Mouse (Mus musculus) CH12.LX (cell line): ENCODE results near the gene Gm7879. TPM values are rescaled to one million over a fixed set of nuclear protein-coding genes. Genes with fewer than 3 reads are reported as not detected.

Source experiments
- DNase-seq: peaks from one replicate; pipeline ENCODE4 v3.0.0-alpha.2; 2013; ENCODE audit errors: extremely low read depth
- H3K27ac ChIP-seq: 2 replicates; pipeline ENCODE4 v1.5.1; 2012; ENCODE audit warnings: low read depth, mild to moderate bottlenecking, control low read depth, moderate library complexity; ENCODE audit not compliant: insufficient read depth
- H3K27me3 ChIP-seq: replicated peaks from 2 replicates; pipeline ENCODE3; 2012; ENCODE audit warnings: inconsistent platforms
- H3K36me3 ChIP-seq, 2 experiments: replicated peaks in 1 of 2; 2 replicates each; pipeline versions ENCODE3 to v1.6.1; 2012; ENCODE audit warnings: inconsistent platforms in 1 of 2, low read length in 1 of 2, mild to moderate bottlenecking in 1 of 2, mixed read lengths in 1 of 2, moderate library complexity in 1 of 2; ENCODE audit not compliant: control insufficient read depth in 1 of 2, insufficient read depth in 1 of 2
- H3K4me1 ChIP-seq, 2 experiments: 2 replicates each; pipeline ENCODE4 v1.6.1; 2012; ENCODE audit warnings: inconsistent platforms in 1 of 2, moderate library complexity in 1 of 2; ENCODE audit not compliant: insufficient read depth in 2 of 2, control insufficient read depth in 1 of 2
- H3K4me2 ChIP-seq: 2 replicates; pipeline ENCODE4 v1.6.1; 2012; ENCODE audit warnings: low read depth, mild to moderate bottlenecking, control low read depth; ENCODE audit not compliant: poor library complexity, insufficient read depth, severe bottlenecking
- H3K4me3 ChIP-seq, 3 experiments: fragments of 150-350 bp in 1 of 3; sonication (generic) in 1 of 3; replicated peaks in 1 of 3; 2 replicates each; pipeline versions ENCODE3 to v1.5.1; 2011 to 2012; ENCODE audit warnings: low read depth in 2 of 3, low read length in 2 of 3, mild to moderate bottlenecking in 2 of 3, moderate library complexity in 2 of 3, control low read depth in 1 of 3, improper control_type of control experiment in 1 of 3, inconsistent platforms in 1 of 3, mixed read lengths in 1 of 3; ENCODE audit not compliant: poor library complexity in 1 of 3
- H3K79me2 ChIP-seq: replicated peaks from 2 replicates; pipeline ENCODE4 v1.6.1; 2012; ENCODE audit warnings: mild to moderate bottlenecking, moderate library complexity; ENCODE audit not compliant: control insufficient read depth, poor library complexity, insufficient read depth, severe bottlenecking; ENCODE audit errors: extremely low read depth
- H3K9ac ChIP-seq: 2 replicates; pipeline ENCODE4 v1.6.1; 2012; ENCODE audit warnings: low read depth, mild to moderate bottlenecking, control low read depth, moderate library complexity; ENCODE audit not compliant: insufficient read depth
- H3K9me3 ChIP-seq: replicated peaks from 2 replicates; pipeline ENCODE3; 2012; ENCODE audit warnings: low read length, inconsistent platforms, mixed read lengths
- BHLHE40 ChIP-seq: IDR thresholded peaks from 2 replicates; pipeline ENCODE4 v1.6.1; 2011; ENCODE audit warnings: mild to moderate bottlenecking, low read depth, low read length, improper control_type of control experiment
- CHD1 ChIP-seq: IDR thresholded peaks from 2 replicates; pipeline ENCODE4 v1.6.1; 2012; ENCODE audit warnings: low read depth, low read length, improper control_type of control experiment, inconsistent platforms
- CHD2 ChIP-seq: IDR thresholded peaks from 2 replicates; pipeline ENCODE4 v1.6.1; 2011; ENCODE audit warnings: low read length, improper control_type of control experiment
- E2F4 ChIP-seq: IDR thresholded peaks from 2 replicates; pipeline ENCODE4 v1.6.1; 2011; ENCODE audit warnings: low read depth, low read length, improper control_type of control experiment; ENCODE audit not compliant: insufficient replicate concordance
- ELF1 ChIP-seq: IDR thresholded peaks from 2 replicates; pipeline ENCODE4 v1.6.1; 2014; ENCODE audit warnings: low read depth, mild to moderate bottlenecking, inconsistent platforms, low read length, improper control_type of control experiment
- EP300 ChIP-seq: IDR thresholded peaks from 2 replicates; pipeline ENCODE4 v1.6.1; 2011; ENCODE audit warnings: low read length, improper control_type of control experiment
- ETS1 ChIP-seq: conservative IDR thresholded peaks from 2 replicates; pipeline ENCODE4 v1.6.1; 2012; ENCODE audit warnings: low read depth, mild to moderate bottlenecking, inconsistent platforms, low read length, improper control_type of control experiment, moderate library complexity
- GABPA ChIP-seq: IDR thresholded peaks from 2 replicates; pipeline ENCODE4 v1.6.1; 2012; ENCODE audit warnings: low read depth, low read length, improper control_type of control experiment, inconsistent platforms; ENCODE audit not compliant: insufficient replicate concordance
- HCFC1 ChIP-seq: IDR thresholded peaks from 2 replicates; pipeline ENCODE4 v1.6.1; 2012; ENCODE audit warnings: low read depth, mild to moderate bottlenecking, inconsistent platforms, low read length, improper control_type of control experiment
- JUN ChIP-seq: IDR thresholded peaks from 2 replicates; pipeline ENCODE4 v1.6.1; 2011; ENCODE audit warnings: low read depth, mild to moderate bottlenecking, low read length, improper control_type of control experiment, moderate library complexity; ENCODE audit not compliant: insufficient read depth
- KAT2A ChIP-seq: IDR thresholded peaks from 2 replicates; pipeline ENCODE4 v1.6.1; 2012; ENCODE audit warnings: low read length, improper control_type of control experiment, inconsistent platforms; ENCODE audit not compliant: insufficient replicate concordance
- MAFK ChIP-seq: IDR thresholded peaks from 2 replicates; pipeline ENCODE4 v1.6.1; 2011; ENCODE audit warnings: low read length, improper control_type of control experiment; ENCODE audit not compliant: insufficient replicate concordance
- MAZ ChIP-seq: IDR thresholded peaks from 2 replicates; pipeline ENCODE4 v1.6.1; 2012; ENCODE audit warnings: low read depth, mild to moderate bottlenecking, inconsistent platforms, low read length, improper control_type of control experiment, moderate library complexity
- MEF2A ChIP-seq: IDR thresholded peaks from 2 replicates; pipeline ENCODE4 v1.6.1; 2014; ENCODE audit warnings: low read depth, mild to moderate bottlenecking, inconsistent platforms, low read length, improper control_type of control experiment, borderline replicate concordance
- NELFE ChIP-seq: IDR thresholded peaks from 2 replicates; pipeline ENCODE4 v1.6.1; 2011; ENCODE audit warnings: low read depth, low read length, improper control_type of control experiment
- NRF1 ChIP-seq: IDR thresholded peaks from 2 replicates; pipeline ENCODE4 v1.6.1; 2014; ENCODE audit warnings: low read depth, mild to moderate bottlenecking, inconsistent platforms, low read length, improper control_type of control experiment, moderate library complexity
- PAX5 ChIP-seq: IDR thresholded peaks from 2 replicates; pipeline ENCODE4 v1.6.1; 2012; ENCODE audit warnings: low read length, inconsistent platforms, mixed read lengths
- POLR2A ChIP-seq: IDR thresholded peaks from 2 replicates; pipeline ENCODE4 v1.6.1; 2011; ENCODE audit warnings: low read depth, mild to moderate bottlenecking, improper control_type of control experiment, low read length
- POLR2AphosphoS2 ChIP-seq: IDR thresholded peaks from 2 replicates; pipeline ENCODE4 v1.6.1; 2011; ENCODE audit warnings: low read depth, low read length, improper control_type of control experiment
- RAD21 ChIP-seq: IDR thresholded peaks from 2 replicates; pipeline ENCODE4 v1.6.1; 2011; ENCODE audit warnings: low read depth, mild to moderate bottlenecking, low read length, improper control_type of control experiment, moderate library complexity
- RCOR1 ChIP-seq: conservative IDR thresholded peaks from 2 replicates; pipeline ENCODE4 v1.6.1; 2012; ENCODE audit warnings: low read depth, mild to moderate bottlenecking, inconsistent platforms, low read length, improper control_type of control experiment
- SIN3A ChIP-seq: IDR thresholded peaks from 2 replicates; pipeline ENCODE4 v1.6.1; 2012; ENCODE audit warnings: low read length, improper control_type of control experiment, inconsistent platforms
- SMC3 ChIP-seq: IDR thresholded peaks from 2 replicates; pipeline ENCODE4 v1.6.1; 2011; ENCODE audit warnings: low read depth, low read length, improper control_type of control experiment
- TCF12 ChIP-seq: IDR thresholded peaks from 2 replicates; pipeline ENCODE4 v1.6.1; 2014; ENCODE audit warnings: low read depth, mild to moderate bottlenecking, inconsistent platforms, low read length, improper control_type of control experiment
- UBTF ChIP-seq: IDR thresholded peaks from 2 replicates; pipeline ENCODE4 v1.6.1; 2012; ENCODE audit warnings: low read depth, mild to moderate bottlenecking, inconsistent platforms, low read length, improper control_type of control experiment, moderate library complexity
- ZKSCAN1 ChIP-seq: IDR thresholded peaks from 2 replicates; pipeline ENCODE4 v1.6.1; 2012; ENCODE audit warnings: low read depth, inconsistent platforms, low read length, improper control_type of control experiment, borderline replicate concordance
- ZMIZ1 ChIP-seq: IDR thresholded peaks from 2 replicates; pipeline ENCODE4 v1.6.1; 2012; ENCODE audit warnings: low read depth, mild to moderate bottlenecking, inconsistent platforms, low read length, improper control_type of control experiment
- ZNF384 ChIP-seq: IDR thresholded peaks from 2 replicates; pipeline ENCODE4 v1.6.1; 2012; ENCODE audit warnings: low read depth, low read length, improper control_type of control experiment, inconsistent platforms
- dilution Hi-C: fragments of 300-500 bp; cut with MboI; formaldehyde crosslinking; loops from 2 replicates; pipeline ENCODE4 v1.14.3; 2020; ENCODE audit warnings: low sequenced_read_pairs; ENCODE audit not compliant: extremely low pct_unique_long_range_greater_than_20kb, extremely low pct_ligation_motif_present
- in situ Hi-C: fragments of 300-500 bp; cut with MboI; formaldehyde crosslinking; loops from 3 replicates; pipeline ENCODE4 v1.14.3; 2019; ENCODE audit warnings: low sequenced_read_pairs, low pct_ligation_motif_present, low pct_unique_long_range_greater_than_20kb, mixed read lengths
- polyA plus RNA-seq: library from polyadenylated mRNA; unstranded; fragments of >175 nt; gene quantifications from 2 replicates; pipeline ENCODE4 v1.2.1, GENCODE M21; 2012; ENCODE audit warnings: low read depth; ENCODE audit not compliant: insufficient read length
- total RNA-seq, 2 experiments: library from RNA; depleted of rRNA; stranded (reverse); fragments of 300-350 nt in 1 of 2; fragments of >200 nt in 1 of 2; gene quantifications; 2 replicates each; pipeline ENCODE4 v1.2.3; 2012 to 2014

Gene Gm7879
- total and polyA plus RNA-seq, 3 experiments: 1.0 to 16.3 (median 1.4) TPM

DNA sequence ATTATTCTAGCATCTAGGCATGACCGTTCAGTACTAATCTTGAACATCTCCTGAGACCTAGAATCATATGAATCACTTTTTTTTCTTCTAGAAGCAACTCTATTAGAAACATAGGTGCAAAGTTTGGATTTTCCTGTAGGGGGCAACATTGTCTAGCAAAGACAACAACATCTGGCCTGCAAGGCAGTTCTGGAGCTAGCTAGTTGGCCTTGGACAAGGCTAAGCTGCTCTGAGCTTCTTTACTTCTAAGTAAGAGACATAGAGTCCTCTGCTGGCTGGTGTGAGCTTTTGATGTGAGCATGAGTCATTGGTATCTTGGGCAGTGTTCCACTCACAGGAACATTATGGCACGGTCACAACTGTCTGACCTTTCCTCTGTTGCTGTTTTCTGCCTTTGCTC, 18.8 kb upstream of the Gm7879 start (continued):
- TF ChIP-seq SIN3A (no peak), GABPA (no peak), TCF12 (no peak), RAD21 (peak; percentile 99), NELFE (peak; percentile 60; the same call in 1 of the 2 replicates), JUN (no peak), ETS1 (no peak), POLR2A (no peak), ZKSCAN1 (no peak), E2F4 (0 out of 2 replicates have a peak, but pooled peaks have one; percentile 16), UBTF (no peak), ZMIZ1 (no peak), MAFK (no peak), POLR2AphosphoS2 (no peak), ELF1 (0 out of 2 replicates have a peak, but pooled peaks have one; percentile 15), HCFC1 (no peak)

DNA sequence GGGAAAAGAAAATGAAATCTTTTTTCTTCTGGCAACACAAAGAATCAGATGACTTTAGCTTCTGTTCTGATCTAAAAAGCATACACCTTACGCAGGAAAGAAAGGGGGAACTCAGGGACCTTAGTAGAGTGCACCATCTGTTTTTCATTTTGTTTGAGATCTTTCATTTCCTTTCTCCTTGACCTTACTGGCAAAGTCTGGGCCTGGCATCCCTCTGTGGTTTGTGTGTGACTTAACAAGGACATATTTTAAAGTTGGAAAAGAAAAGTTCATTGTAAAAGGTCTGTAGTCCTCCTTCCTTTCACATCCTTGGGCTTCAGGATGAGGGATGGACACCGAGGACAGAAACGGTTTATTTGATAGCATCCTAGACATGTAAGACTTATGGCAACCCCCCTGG, 17.0 kb upstream of the Gm7879 start:
- in situ Hi-C loops: loop anchor here (25.0 kb wide), 1 partner anchor 341 kb away; the partner anchor contains the start of gene Tapt1
- dilution Hi-C loops: no loop called here
- H3K9me3 ChIP-seq: no peaks in the 10 kb centered on the region

More for the DNA sequence above, 17.0 kb upstream of the Gm7879 start:
- H3K4me3 ChIP-seq: no peak overlapping the region
- H3K4me1 ChIP-seq: peaks cover 3 to 14% of the 10 kb centered on the region in 2 experiments; a peak in 2 of 4 replicates
- no peak for DNase-seq
- TF ChIP-seq RCOR1: no peak
- no peak for TF ChIP-seq ZNF384
- TF ChIP-seq MEF2A: no peak
- TF ChIP-seq SIN3A: no peak
- no peak for TF ChIP-seq MAZ
- no peak for TF ChIP-seq PAX5
- TF ChIP-seq CHD1: no peak
- TF ChIP-seq TCF12: no peak
- TF ChIP-seq POLR2AphosphoS2: no peak
- no peak for TF ChIP-seq SMC3
- no peak for TF ChIP-seq KAT2A
- no peak for TF ChIP-seq ZKSCAN1
- TF ChIP-seq CHD2: no peak
- TF ChIP-seq EP300: no peak
- TF ChIP-seq ELF1: no peak
- no peak for TF ChIP-seq BHLHE40
- no peak for TF ChIP-seq NRF1
- H3K27ac ChIP-seq: no peak overlapping the region
- no peak overlapping the region for H3K9ac ChIP-seq
- no peak overlapping the region for H3K4me2 ChIP-seq
- no peaks in the 10 kb centered on the region for H3K27me3 ChIP-seq
- no peaks in the 10 kb centered on the region for H3K36me3 ChIP-seq
- H3K79me2 ChIP-seq: no peaks in the 10 kb centered on the region
